Mouse (Mus musculus): ENCODE results near the gene Map3k1. TPM values are rescaled to one million over a fixed set of nuclear protein-coding genes. Genes with fewer than 3 reads are reported as not detected.

Gene Map3k1
- total and polyA plus RNA-seq, 3 experiments, result 10.7 to 48.7 (median 13.4) TPM

DNA sequence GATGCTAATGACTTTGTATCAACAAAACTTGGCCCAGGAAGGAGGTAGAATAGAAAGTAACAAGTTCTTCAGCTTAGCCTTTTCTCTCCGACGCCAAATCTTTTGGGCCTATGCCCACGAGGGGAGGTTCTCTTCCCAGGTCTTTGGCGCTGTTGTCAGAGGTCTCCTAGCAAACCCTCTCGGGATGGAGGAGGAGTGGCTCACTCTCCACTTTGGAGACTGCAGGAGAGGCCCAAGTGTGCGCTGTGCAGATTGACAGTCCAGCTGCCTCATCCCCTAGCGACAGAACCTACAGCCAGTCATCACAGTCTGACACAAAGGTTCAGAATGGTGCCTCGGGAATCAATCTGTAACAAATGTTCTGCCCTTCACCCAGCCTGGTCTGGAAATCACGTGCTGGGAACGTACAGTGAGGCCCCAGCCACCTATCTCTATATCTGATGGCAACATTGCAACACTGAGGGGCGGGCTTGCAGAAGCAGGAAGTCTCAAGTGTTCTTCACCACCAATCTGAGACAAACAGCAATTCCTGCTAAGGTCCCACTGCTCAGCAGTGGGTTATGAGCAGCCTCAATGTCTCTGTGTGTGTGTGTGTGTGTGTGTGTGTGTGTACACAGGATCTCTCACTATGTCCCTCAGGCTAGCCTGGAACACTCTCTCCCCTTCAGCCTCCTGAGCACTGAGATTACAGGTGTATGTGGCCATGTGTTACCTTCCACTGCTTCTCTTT, 12.4 kb downstream of the Map3k1 start:
- peak overlapping the region; percentile 66 for H3K27ac ChIP-seq (ENCODE audit: insufficient read depth, low read depth)
- H3K79me2 ChIP-seq (replicated peaks; ENCODE audit: control insufficient read depth, extremely low read depth, insufficient read depth, poor library complexity, severe bottlenecking), result peaks cover 87% of the 10 kb centered on the region
- peak; percentile 84 for TF ChIP-seq BHLHE40 (IDR thresholded peaks at IDR 0.05; ENCODE audit: low read depth, low read length)
- no peak; the same call in 1 of the 2 replicates for TF ChIP-seq MAX (IDR thresholded peaks at IDR 0.05; ENCODE audit: low read length)
- peak overlapping the region; percentile 70 for H3K4me2 ChIP-seq (ENCODE audit: insufficient read depth, low read depth, poor library complexity, severe bottlenecking)
- H3K27me3 ChIP-seq (replicated peaks), result no peaks in the 10 kb centered on the region
- in situ Hi-C loops (cut with MboI; ENCODE audit: low pct_ligation_motif_present, low pct_unique_long_range_greater_than_20kb, low sequenced_read_pairs) (loop anchor here (25.0 kb wide), 1 partner anchor 741 kb away; no protein-coding TSS in a partner anchor), dilution Hi-C loops (cut with MboI; ENCODE audit: extremely low pct_ligation_motif_present, extremely low pct_unique_long_range_greater_than_20kb, low sequenced_read_pairs) (loop anchor here (25.0 kb wide), 1 partner anchor 441 kb away; no protein-coding TSS in a partner anchor)
- peaks cover 52 to 94% of the 10 kb centered on the region in 2 experiments for H3K4me1 ChIP-seq (ENCODE audit: control insufficient read depth in 1 of 2, insufficient read depth in 2 of 2)
- peak overlapping the region in 2 of 3 experiments; percentile 19 to 20 for H3K4me3 ChIP-seq (replicated peaks in 1 of 3; ENCODE audit: low read depth in 2 of 3, low read length in 2 of 3, poor library complexity in 1 of 3)
- no peak for DNase-seq (ENCODE audit: extremely low read depth)
- no peaks in the 10 kb centered on the region for H3K9me3 ChIP-seq (replicated peaks; ENCODE audit: low read length)
- H3K9ac ChIP-seq (ENCODE audit: insufficient read depth, low read depth), result peak overlapping the region; percentile 32; the same call in 1 of the 2 replicates
- H3K36me3 ChIP-seq (replicated peaks in 1 of 2; ENCODE audit: control insufficient read depth in 1 of 2, insufficient read depth in 1 of 2, low read length in 1 of 2), result peaks cover 0 to 46% of the 10 kb centered on the region in 2 experiments

DNA sequence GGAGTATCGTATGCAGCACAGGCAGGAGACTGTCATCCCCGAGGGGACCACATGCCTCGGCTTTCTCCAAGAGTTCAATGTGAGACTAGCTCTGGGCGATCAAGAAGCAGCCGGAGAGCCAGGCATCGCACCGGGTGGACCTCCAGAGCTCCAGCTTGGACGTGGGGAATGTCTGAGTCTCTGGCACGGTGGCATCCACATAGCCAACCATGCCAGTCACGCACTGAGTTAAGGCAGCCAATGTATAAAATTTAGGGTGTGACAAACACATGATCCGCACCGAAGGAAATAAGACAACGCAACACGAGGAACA, 15.9 kb downstream of the Map3k1 start:
- Histone ChIP-seq H3K36me3 (replicated peaks in 1 of 2; ENCODE audit: control insufficient read depth in 1 of 2, insufficient read depth in 1 of 2, low read length in 1 of 2) (peaks cover 0 to 37% of the 10 kb centered on the region in 2 experiments), H3K4me3 (replicated peaks in 1 of 3; ENCODE audit: low read depth in 2 of 3, low read length in 2 of 3, poor library complexity in 1 of 3) (no peak overlapping the region)
- dilution Hi-C loops (cut with MboI; ENCODE audit: extremely low pct_ligation_motif_present, extremely low pct_unique_long_range_greater_than_20kb, low sequenced_read_pairs), result loop anchor here (25.0 kb wide), 1 partner anchor 444 kb away; no protein-coding TSS in a partner anchor

DNA sequence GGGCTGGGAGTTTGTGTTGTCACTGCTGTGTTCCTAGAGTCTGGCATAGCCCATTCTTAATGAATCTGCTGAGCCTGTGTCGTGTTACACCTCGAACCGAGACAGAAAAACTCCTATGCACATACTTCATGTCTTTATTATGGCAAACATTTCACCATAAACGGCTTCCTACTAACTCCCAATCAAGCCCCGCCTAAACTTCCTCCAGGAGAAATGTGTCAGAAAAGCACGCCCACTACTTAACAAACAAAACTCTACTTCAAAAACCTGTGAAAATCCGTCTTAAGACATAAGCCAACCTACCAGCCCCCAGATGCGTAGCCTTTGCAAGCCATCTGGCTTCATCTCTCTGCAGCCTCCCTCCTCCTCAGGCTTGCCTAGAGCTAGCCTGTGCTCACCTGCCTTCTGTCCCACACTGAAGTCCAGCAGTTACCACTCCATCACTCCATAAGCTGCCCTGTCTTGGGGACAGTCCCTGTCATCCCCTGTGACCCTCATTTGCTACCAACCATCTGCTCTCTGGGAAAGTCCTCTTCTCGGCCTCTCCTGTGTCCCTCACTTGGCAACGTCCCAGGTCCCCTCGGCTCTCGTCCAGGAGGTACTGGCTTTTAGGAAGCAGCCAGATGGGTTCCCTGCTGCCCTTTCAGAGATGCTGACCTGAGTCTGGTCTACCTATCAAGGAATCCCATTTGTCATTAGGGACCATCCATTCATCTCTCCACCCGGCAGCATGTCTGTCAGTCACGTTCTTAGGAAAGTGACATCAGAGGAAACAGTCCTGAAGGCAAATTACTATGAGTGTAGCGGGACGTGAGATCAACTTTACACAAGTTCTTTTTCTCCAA, 16.4 kb downstream of the Map3k1 start:
- Histone ChIP-seq H3K79me2 (replicated peaks; ENCODE audit: control insufficient read depth, extremely low read depth, insufficient read depth, poor library complexity, severe bottlenecking) (peaks cover 85% of the 10 kb centered on the region), H3K4me3 (replicated peaks in 1 of 3; ENCODE audit: low read depth in 2 of 3, low read length in 2 of 3, poor library complexity in 1 of 3) (peak overlapping the region in 1 of 3 experiments; percentile 23), H3K27me3 (replicated peaks) (no peaks in the 10 kb centered on the region), H3K27ac (ENCODE audit: insufficient read depth, low read depth) (peak overlapping the region; percentile 55), H3K9me3 (replicated peaks; ENCODE audit: low read length) (no peaks in the 10 kb centered on the region), H3K36me3 (replicated peaks in 1 of 2; ENCODE audit: control insufficient read depth in 1 of 2, insufficient read depth in 1 of 2, low read length in 1 of 2) (peaks cover 0 to 41% of the 10 kb centered on the region in 2 experiments), H3K9ac (ENCODE audit: insufficient read depth, low read depth) (peak overlapping the region; percentile 0; the same call in 1 of the 2 replicates), H3K4me1 (ENCODE audit: control insufficient read depth in 1 of 2, insufficient read depth in 2 of 2) (peaks cover 60 to 91% of the 10 kb centered on the region in 2 experiments), H3K4me2 (ENCODE audit: insufficient read depth, low read depth, poor library complexity, severe bottlenecking) (peak overlapping the region; percentile 54)
- TF ChIP-seq SMC3 (IDR thresholded peaks at IDR 0.05; ENCODE audit: low read depth, low read length) (no peak), ETS1 (conservative IDR thresholded peaks at IDR 0.05; ENCODE audit: low read depth, low read length) (peak; percentile 49; the same call in 1 of the 2 replicates), BHLHE40 (IDR thresholded peaks at IDR 0.05; ENCODE audit: low read depth, low read length) (peak; percentile 92), TCF12 (IDR thresholded peaks at IDR 0.05; ENCODE audit: low read depth, low read length) (0 out of 2 replicates have a peak, but pooled peaks have one; percentile 42), SIN3A (IDR thresholded peaks at IDR 0.05; ENCODE audit: low read length) (0 out of 2 replicates have a peak, but pooled peaks have one; percentile 43), TBP (conservative IDR thresholded peaks at IDR 0.05; ENCODE audit: low read depth, low read length) (no peak), EP300 (IDR thresholded peaks at IDR 0.05; ENCODE audit: low read length) (peak; percentile 8)
- in situ Hi-C loops (cut with MboI; ENCODE audit: low pct_ligation_motif_present, low pct_unique_long_range_greater_than_20kb, low sequenced_read_pairs) (loop anchor here (25.0 kb wide), 1 partner anchor 745 kb away; no protein-coding TSS in a partner anchor), dilution Hi-C loops (cut with MboI; ENCODE audit: extremely low pct_ligation_motif_present, extremely low pct_unique_long_range_greater_than_20kb, low sequenced_read_pairs) (loop anchor here (25.0 kb wide), 1 partner anchor 445 kb away; no protein-coding TSS in a partner anchor)
- no peak for DNase-seq (ENCODE audit: extremely low read depth)

More for the DNA sequence above, 15.9 kb downstream of the Map3k1 start:
- Histone ChIP-seq H3K4me1 (ENCODE audit: control insufficient read depth in 1 of 2, insufficient read depth in 2 of 2) (peaks cover 63 to 95% of the 10 kb centered on the region in 2 experiments), H3K27me3 (replicated peaks) (no peaks in the 10 kb centered on the region), H3K9me3 (replicated peaks; ENCODE audit: low read length) (no peaks in the 10 kb centered on the region), H3K27ac (ENCODE audit: insufficient read depth, low read depth) (peak overlapping the region; percentile 53; the same call in 1 of the 2 replicates), H3K9ac (ENCODE audit: insufficient read depth, low read depth) (no peak overlapping the region), H3K4me2 (ENCODE audit: insufficient read depth, low read depth, poor library complexity, severe bottlenecking) (peak overlapping the region; percentile 54; the same call in 1 of the 2 replicates), H3K79me2 (replicated peaks; ENCODE audit: control insufficient read depth, extremely low read depth, insufficient read depth, poor library complexity, severe bottlenecking) (peaks cover 85% of the 10 kb centered on the region)
- DNase-seq (ENCODE audit: extremely low read depth), result no peak
- no peak for TF ChIP-seq ETS1 (conservative IDR thresholded peaks at IDR 0.05; ENCODE audit: low read depth, low read length)
- in situ Hi-C loops (cut with MboI; ENCODE audit: low pct_ligation_motif_present, low pct_unique_long_range_greater_than_20kb, low sequenced_read_pairs), result loop anchor here (25.0 kb wide), 1 partner anchor 744 kb away; no protein-coding TSS in a partner anchor
